Mouse (Mus musculus) cerebellum, adult 2 months (tissue): ENCODE results near the gene Mrps7.

Source experiments
- CTCF ChIP-seq: fragments of 200-500 bp; IDR thresholded peaks from 2 replicates; pipeline ENCODE4 v1.5.1; 2011; ENCODE audit warnings: low read depth, mild to moderate bottlenecking, control low read depth, low read length, moderate library complexity, borderline replicate concordance; ENCODE audit not compliant: insufficient read depth
- POLR2A ChIP-seq: fragments of 200-500 bp; IDR thresholded peaks from 2 replicates; pipeline ENCODE4 v1.6.1; 2011; ENCODE audit warnings: low read length, control low read depth, borderline replicate concordance; ENCODE audit not compliant: insufficient read depth

DNA sequence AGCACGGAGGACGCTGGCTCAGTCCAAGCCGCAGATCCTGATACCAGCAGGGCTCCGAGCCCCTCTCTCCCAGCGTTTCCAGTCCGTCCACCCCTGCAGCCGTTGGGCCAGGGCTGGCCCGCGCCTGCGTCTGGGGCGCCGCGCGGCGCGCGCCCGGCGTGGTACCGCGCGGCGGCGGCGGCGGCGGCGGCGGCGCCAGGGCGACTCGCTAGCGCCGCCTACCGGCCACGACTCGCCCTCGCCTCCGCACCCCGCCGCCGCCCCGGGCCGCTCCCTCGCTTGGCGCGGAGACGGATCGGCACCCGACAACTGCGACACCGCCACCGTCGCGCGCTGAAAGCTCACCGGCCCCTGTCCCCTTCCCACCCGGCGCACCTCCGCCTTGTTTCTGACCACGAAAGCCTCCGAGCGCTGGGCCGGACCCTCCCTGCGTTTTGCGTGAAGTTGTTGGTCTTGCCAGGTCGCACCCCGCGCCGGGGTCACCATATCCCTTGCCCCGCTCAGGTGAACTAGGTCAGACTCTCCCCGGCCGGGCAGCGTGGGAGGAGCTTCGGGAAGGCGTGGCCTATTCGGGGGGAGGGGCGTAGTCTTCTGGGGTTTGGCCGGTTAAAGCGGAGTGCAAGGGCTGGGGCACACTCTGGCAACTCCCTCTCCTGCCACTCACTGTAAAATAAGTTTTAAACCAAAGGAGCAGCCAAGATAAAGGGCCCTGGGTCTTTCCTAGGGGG, 8.8 kb downstream of the Mrps7 start, which contains the start of gene Mif4gd:
- TF ChIP-seq CTCF (peak; percentile 46), POLR2A (peak; percentile 72)
